Mouse (Mus musculus) cerebral cortex, adult 2 months (tissue): ENCODE data around the gene Spock1.

Experiments
- WGBS: fragments of 180-500 bp; shearing (Covaris S2); methylation state at CpG from one replicate; pipeline ENCODE4 v1.1.7; 2018; 5-methylcytosine and 5-hydroxymethylcytosine counted together

The Spock1 gene

GRCm38 (mm10) chr13:57858491-57858890 lies 49.6 kb downstream of the Spock1 start:
- 62% methylated on average over 9 of the region's 9 CpGs for WGBS

- 97% methylated on average over 3 of the region's 3 CpGs for WGBS
Measured at GRCm38 (mm10) chr13:57857016-57857415, 51.1 kb downstream of the Spock1 start.

- WGBS, result 90% methylated on average over 10 of the region's 10 CpGs
Measured at GRCm38 (mm10) chr13:57856311-57856853, 51.8 kb downstream of the Spock1 start.

GRCm38 (mm10) chr13:57855766-57856165 lies 52.4 kb downstream of the Spock1 start:
- 60% methylated on average over 4 of the region's 4 CpGs for WGBS

GRCm38 (mm10) chr13:57854416-57854815 lies 53.7 kb downstream of the Spock1 start:
- WGBS, result 63% methylated on average over 8 of the region's 8 CpGs

- WGBS, result 40% methylated on average over 1 of the region's 1 CpGs
Measured at GRCm38 (mm10) chr13:57853621-57854020, 54.5 kb downstream of the Spock1 start.

GRCm38 (mm10) chr13:57853156-57853555 lies 55.0 kb downstream of the Spock1 start:
- 91% methylated on average over 10 of the region's 10 CpGs for WGBS

GRCm38 (mm10) chr13:57848931-57849330 lies 59.2 kb downstream of the Spock1 start:
- 91% methylated on average over 1 of the region's 1 CpGs for WGBS

- 61% methylated on average over 4 of the region's 4 CpGs for WGBS
Measured at GRCm38 (mm10) chr13:57847101-57847500, 61.0 kb downstream of the Spock1 start.

- 55% methylated on average over 9 of the region's 9 CpGs for WGBS
Measured at GRCm38 (mm10) chr13:57846468-57846867, 61.7 kb downstream of the Spock1 start.

- WGBS, result 89% methylated on average over 5 of the region's 5 CpGs
Measured at GRCm38 (mm10) chr13:57841141-57841848, 66.8 kb downstream of the Spock1 start.

- 41% methylated on average over 5 of the region's 5 CpGs for WGBS
Measured at GRCm38 (mm10) chr13:57837691-57838437, 70.3 kb downstream of the Spock1 start.

GRCm38 (mm10) chr13:57831374-57832163 lies 76.6 kb downstream of the Spock1 start:
- 32% methylated on average over 11 of the region's 11 CpGs for WGBS

- 33% methylated on average over 7 of the region's 7 CpGs for WGBS
Measured at GRCm38 (mm10) chr13:57830896-57831295, 77.2 kb downstream of the Spock1 start.

- WGBS, result 43% methylated on average over 2 of the region's 2 CpGs
Measured at GRCm38 (mm10) chr13:57830091-57830490, 78.0 kb downstream of the Spock1 start.

- WGBS, result 71% methylated on average over 11 of the region's 11 CpGs
Measured at GRCm38 (mm10) chr13:57816276-57816675, 91.9 kb downstream of the Spock1 start.

GRCm38 (mm10) chr13:57812643-57813042 lies 95.5 kb downstream of the Spock1 start:
- 89% methylated on average over 7 of the region's 7 CpGs for WGBS

GRCm38 (mm10) chr13:57811253-57811652 lies 96.9 kb downstream of the Spock1 start:
- 90% methylated on average over 2 of the region's 2 CpGs for WGBS

- WGBS, result 48% methylated on average over 2 of the region's 2 CpGs
Measured at GRCm38 (mm10) chr13:57810816-57811215, 97.3 kb downstream of the Spock1 start.

GRCm38 (mm10) chr13:57810083-57810482 lies 98.0 kb downstream of the Spock1 start:
- WGBS, result 83% methylated on average over 5 of the region's 5 CpGs

- 89% methylated on average over 11 of the region's 11 CpGs for WGBS
Measured at GRCm38 (mm10) chr13:57809603-57810002, 98.5 kb downstream of the Spock1 start.

GRCm38 (mm10) chr13:57806816-57807215 lies 101.3 kb downstream of the Spock1 start:
- WGBS, result 79% methylated on average over 3 of the region's 3 CpGs
